Mouse (Mus musculus) embryonic facial prominence, embryonic 11.5 days (tissue): ENCODE results near the gene Abcb4. TPM values are rescaled to one million over a fixed set of nuclear protein-coding genes. Genes with fewer than 3 reads are reported as not detected.
A peak's percentile ranks its signal among the peaks of the same experiment; 100 is the strongest.

Experiments
- ATAC-seq: fragments of 200-750 bp; cut with Nextera tagmentation; replicated peaks from 2 replicates; pipeline ENCODE4 v1.8.0; 2017; ENCODE audit warnings: low read depth; ENCODE audit not compliant: insufficient number of reproducible peaks, low FRiP score, low TSS enrichment
- DNase-seq: peaks from one replicate; pipeline ENCODE4 v3.0.0-alpha.2; 2015; ENCODE audit warnings: low spot score
- H3K27ac ChIP-seq: fragments of 300-500 bp; sonication (generic); replicated peaks from 2 replicates; pipeline ENCODE4 v1.5.1; 2014; ENCODE audit warnings: mild to moderate bottlenecking, low read depth, low read length, control low read depth
- H3K27me3 ChIP-seq: fragments of 300-500 bp; sonication (generic); 2 replicates; pipeline ENCODE4 v1.6.1; 2014; ENCODE audit warnings: mild to moderate bottlenecking, low read length, moderate library complexity, mixed read lengths; ENCODE audit not compliant: control insufficient read depth, insufficient read depth
- H3K36me3 ChIP-seq: fragments of 300-500 bp; sonication (generic); replicated peaks from 2 replicates; pipeline ENCODE4 v1.6.1; 2014; ENCODE audit warnings: low read depth, mild to moderate bottlenecking, low read length, moderate library complexity, mixed read lengths; ENCODE audit not compliant: control insufficient read depth, insufficient read depth
- H3K4me1 ChIP-seq: fragments of 300-500 bp; sonication (generic); 2 replicates; pipeline ENCODE4 v1.6.1; 2014; ENCODE audit warnings: low read length, mixed read lengths; ENCODE audit not compliant: control insufficient read depth, insufficient read depth
- H3K4me2 ChIP-seq: fragments of 300-500 bp; sonication (generic); 2 replicates; pipeline ENCODE4 v1.6.1; 2014; ENCODE audit warnings: low read depth, mild to moderate bottlenecking, control low read depth, low read length, moderate library complexity
- H3K4me3 ChIP-seq: fragments of 300-500 bp; sonication (generic); 2 replicates; pipeline ENCODE4 v1.5.1; 2014; ENCODE audit warnings: low read depth, low read length, control low read depth
- H3K9ac ChIP-seq: fragments of 300-500 bp; sonication (generic); replicated peaks from 2 replicates; pipeline ENCODE4 v1.6.1; 2014; ENCODE audit warnings: mild to moderate bottlenecking, control low read depth, low read length
- H3K9me3 ChIP-seq: fragments of 300-500 bp; sonication (generic); replicated peaks from 2 replicates; pipeline ENCODE4 v1.6.1; 2016; ENCODE audit warnings: mild to moderate bottlenecking, low read length, inconsistent platforms, mixed read lengths; ENCODE audit not compliant: control insufficient read depth
- WGBS: fragments of 180-500 bp; shearing (Covaris S2); extraction: QIAGEN DNeasy Blood & Tissue Kit; methylation state at CpG from one replicate; pipeline ENCODE4 v1.1.7; 2014; 5-methylcytosine and 5-hydroxymethylcytosine counted together
- polyA plus RNA-seq: library from polyadenylated mRNA; unstranded; fragments of >200 nt; fragmentation: Nextera tagmentation; extraction: Ambion mirVana; gene quantifications from 2 replicates; pipeline ENCODE4 v1.2.1, GENCODE M21; 2014

The Abcb4 gene
- polyA plus RNA-seq, 1 experiment from 2014 or later = 0.38 TPM

GRCm38 (mm10) chr5:8866366-8866765 lies 27.2 kb upstream of the Abcb4 start:
- H3K27me3 ChIP-seq = no peaks in the 10 kb centered on the region
- H3K4me1 ChIP-seq = no peaks in the 10 kb centered on the region
- 88% methylated on average over 5 of the region's 5 CpGs for WGBS
- H3K27ac ChIP-seq = no peak overlapping the region
- no peaks in the 10 kb centered on the region for H3K36me3 ChIP-seq
- H3K4me2 ChIP-seq = no peak overlapping the region
- DNase-seq (no peak), ATAC-seq (no peak)
- no peaks in the 10 kb centered on the region for H3K9me3 ChIP-seq
- no peak overlapping the region for H3K9ac ChIP-seq
- no peak overlapping the region for H3K4me3 ChIP-seq

GRCm38 (mm10) chr5:8868019-8868418 lies 25.5 kb upstream of the Abcb4 start:
- H3K4me3 ChIP-seq = no peak overlapping the region
- H3K27ac ChIP-seq = no peak overlapping the region
- 6% methylated on average over 1 of the region's 1 CpGs for WGBS
- DNase-seq = peak; percentile 39
- no peaks in the 10 kb centered on the region for H3K27me3 ChIP-seq
- no peaks in the 10 kb centered on the region for H3K4me1 ChIP-seq
- no peak for ATAC-seq
- no peak overlapping the region for H3K4me2 ChIP-seq
- H3K36me3 ChIP-seq = no peaks in the 10 kb centered on the region
- no peak overlapping the region for H3K9ac ChIP-seq
- H3K9me3 ChIP-seq = no peaks in the 10 kb centered on the region

- WGBS = 85% methylated on average over 6 of the region's 6 CpGs
- H3K4me1 ChIP-seq = no peaks in the 10 kb centered on the region
- H3K27me3 ChIP-seq = no peaks in the 10 kb centered on the region
- no peak overlapping the region for H3K4me2 ChIP-seq
- no peak overlapping the region for H3K4me3 ChIP-seq
- no peaks in the 10 kb centered on the region for H3K9me3 ChIP-seq
- H3K9ac ChIP-seq = no peak overlapping the region
- ATAC-seq = no peak
- no peak overlapping the region for H3K27ac ChIP-seq
- no peaks in the 10 kb centered on the region for H3K36me3 ChIP-seq
- DNase-seq = no peak
Observed at GRCm38 (mm10) chr5:8872979-8873915, 20.3 kb upstream of the Abcb4 start.

- no peaks in the 10 kb centered on the region for H3K27me3 ChIP-seq
- H3K36me3 ChIP-seq = no peaks in the 10 kb centered on the region
- no peaks in the 10 kb centered on the region for H3K9me3 ChIP-seq
- no peak for ATAC-seq
- no peak for DNase-seq
- no peak overlapping the region for H3K9ac ChIP-seq
- H3K4me3 ChIP-seq = no peak overlapping the region
- no peak overlapping the region for H3K4me2 ChIP-seq
- no peaks in the 10 kb centered on the region for H3K4me1 ChIP-seq
- 83% methylated on average over 2 of the region's 2 CpGs for WGBS
- H3K27ac ChIP-seq = no peak overlapping the region
Observed at GRCm38 (mm10) chr5:8877086-8877485, 16.4 kb upstream of the Abcb4 start.

- H3K36me3 ChIP-seq = no peaks in the 10 kb centered on the region
- WGBS = 70% methylated on average over 5 of the region's 5 CpGs
- no peaks in the 10 kb centered on the region for H3K27me3 ChIP-seq
- no peak for DNase-seq
- no peak overlapping the region for H3K9ac ChIP-seq
- no peak overlapping the region for H3K4me3 ChIP-seq
- no peak for ATAC-seq
- H3K4me2 ChIP-seq = no peak overlapping the region
- H3K9me3 ChIP-seq = no peaks in the 10 kb centered on the region
- no peak overlapping the region for H3K27ac ChIP-seq
- no peaks in the 10 kb centered on the region for H3K4me1 ChIP-seq
Observed at GRCm38 (mm10) chr5:8877800-8878199, 15.7 kb upstream of the Abcb4 start.

GRCm38 (mm10) chr5:8885837-8886236 lies 7.7 kb upstream of the Abcb4 start:
- WGBS = 82% methylated on average over 2 of the region's 2 CpGs
- ATAC-seq = no peak

GRCm38 (mm10) chr5:8894104-8894425 lies 548 bp downstream of the Abcb4 start:
- Histone ChIP-seq H3K4me2 (peak overlapping the region; percentile 97), H3K4me1 (peaks cover 3% of the 10 kb centered on the region), H3K27me3 (no peaks in the 10 kb centered on the region; the same call in none of the 2 replicates), H3K9me3 (no peaks in the 10 kb centered on the region), H3K27ac (no peak overlapping the region), H3K4me3 (peak overlapping the region; percentile 63), H3K36me3 (no peaks in the 10 kb centered on the region), H3K9ac (peak overlapping the region; percentile 53)
- 8% methylated on average over 15 of the region's 15 CpGs for WGBS
- ATAC-seq (no peak), DNase-seq (no peak)

More at GRCm38 (mm10) chr5:8885837-8886236, 7.7 kb upstream of the Abcb4 start:
- H3K4me2 ChIP-seq = no peak overlapping the region
- H3K27ac ChIP-seq = no peak overlapping the region
- no peaks in the 10 kb centered on the region for H3K36me3 ChIP-seq
- no peaks in the 10 kb centered on the region for H3K4me1 ChIP-seq
- no peak overlapping the region for H3K9ac ChIP-seq
- H3K9me3 ChIP-seq = no peaks in the 10 kb centered on the region
- H3K4me3 ChIP-seq = no peak overlapping the region
- no peak for DNase-seq
- no peaks in the 10 kb centered on the region for H3K27me3 ChIP-seq

- Histone ChIP-seq H3K4me3 (no peak overlapping the region), H3K9me3 (no peaks in the 10 kb centered on the region), H3K36me3 (no peaks in the 10 kb centered on the region), H3K27me3 (no peaks in the 10 kb centered on the region; the same call in none of the 2 replicates), H3K4me2 (no peak overlapping the region), H3K4me1 (peaks cover 3% of the 10 kb centered on the region), H3K27ac (no peak overlapping the region), H3K9ac (no peak overlapping the region)
- DNase-seq (no peak), ATAC-seq (no peak)
- 70% methylated on average over 15 of the region's 15 CpGs for WGBS
Observed at GRCm38 (mm10) chr5:8894641-8895490, 1.3 kb downstream of the Abcb4 start.
